Mouse (Mus musculus) limb, embryonic 12.5 days (tissue): ENCODE measurements around the gene Sez6. TPM values are rescaled to one million over a fixed set of nuclear protein-coding genes. Genes with fewer than 3 reads are reported as not detected.

Source experiments
- polyA plus RNA-seq: library from polyadenylated mRNA; unstranded; fragments of >200 nt; fragmentation: Nextera tagmentation; extraction: Ambion mirVana; gene quantifications from 2 replicates; pipeline ENCODE4 v1.2.1, GENCODE M21; 2016

Sez6 gene
- polyA plus RNA-seq, 1 experiment from 2014 or later: not detected

Other genes with a start within 250 kb of the Sez6 start
- 4.6 and 4.7 TPM in 2 replicates for gene Nufip2, start 244.6 kb upstream of the Sez6 start, polyA plus RNA-seq
- gene Cryba1, start 205.5 kb upstream of the Sez6 start, polyA plus RNA-seq: 0.28 TPM in 1 of 2 replicates, not detected in the other
- 31.5 and 36.4 TPM in 2 replicates for gene Myo18a, start 167.6 kb upstream of the Sez6 start, polyA plus RNA-seq
- 1.9 and 2.6 TPM in 2 replicates for gene Gm10277, start 143.1 kb upstream of the Sez6 start, polyA plus RNA-seq
- 0.41 and 0.66 TPM in 2 replicates for gene Pipox, start 36.7 kb upstream of the Sez6 start, polyA plus RNA-seq
- gene Phf12, start 52.0 kb downstream of the Sez6 start, polyA plus RNA-seq: 26.8 and 27.7 TPM in 2 replicates
- 19.0 and 20.4 TPM in 2 replicates for gene Dhrs13, start 101.5 kb downstream of the Sez6 start, polyA plus RNA-seq
- 49.5 and 52.0 TPM in 2 replicates for gene Flot2, start 107.1 kb downstream of the Sez6 start, polyA plus RNA-seq
- 39.2 and 41.0 TPM in 2 replicates for gene Eral1, start 149.6 kb downstream of the Sez6 start, polyA plus RNA-seq
- 12.7 and 14.5 TPM in 2 replicates for gene Fam222b, start 163.9 kb downstream of the Sez6 start, polyA plus RNA-seq
- gene Traf4, start 234.8 kb downstream of the Sez6 start, polyA plus RNA-seq: 115 and 128 TPM in 2 replicates
- 18.3 and 20.4 TPM in 2 replicates for gene Nek8, start 245.9 kb downstream of the Sez6 start, polyA plus RNA-seq
- gene Tlcd1, start 245.9 kb downstream of the Sez6 start, polyA plus RNA-seq: 11.6 and 11.9 TPM in 2 replicates